Mouse (Mus musculus) skeletal muscle tissue, postnatal 0 days (tissue): ENCODE data around the gene Gabrd. TPM values are rescaled to one million over a fixed set of nuclear protein-coding genes. Genes with fewer than 3 reads are reported as not detected.

ENCODE experiments used
- polyA plus RNA-seq: library from polyadenylated mRNA; unstranded; fragments of >200 nt; fragmentation: Nextera tagmentation; extraction: Ambion mirVana; gene quantifications from 2 replicates; pipeline ENCODE4 v1.2.1, GENCODE M21; 2015

The Gabrd gene
- 0.47 and 1.0 TPM in 2 replicates for polyA plus RNA-seq

DNA sequence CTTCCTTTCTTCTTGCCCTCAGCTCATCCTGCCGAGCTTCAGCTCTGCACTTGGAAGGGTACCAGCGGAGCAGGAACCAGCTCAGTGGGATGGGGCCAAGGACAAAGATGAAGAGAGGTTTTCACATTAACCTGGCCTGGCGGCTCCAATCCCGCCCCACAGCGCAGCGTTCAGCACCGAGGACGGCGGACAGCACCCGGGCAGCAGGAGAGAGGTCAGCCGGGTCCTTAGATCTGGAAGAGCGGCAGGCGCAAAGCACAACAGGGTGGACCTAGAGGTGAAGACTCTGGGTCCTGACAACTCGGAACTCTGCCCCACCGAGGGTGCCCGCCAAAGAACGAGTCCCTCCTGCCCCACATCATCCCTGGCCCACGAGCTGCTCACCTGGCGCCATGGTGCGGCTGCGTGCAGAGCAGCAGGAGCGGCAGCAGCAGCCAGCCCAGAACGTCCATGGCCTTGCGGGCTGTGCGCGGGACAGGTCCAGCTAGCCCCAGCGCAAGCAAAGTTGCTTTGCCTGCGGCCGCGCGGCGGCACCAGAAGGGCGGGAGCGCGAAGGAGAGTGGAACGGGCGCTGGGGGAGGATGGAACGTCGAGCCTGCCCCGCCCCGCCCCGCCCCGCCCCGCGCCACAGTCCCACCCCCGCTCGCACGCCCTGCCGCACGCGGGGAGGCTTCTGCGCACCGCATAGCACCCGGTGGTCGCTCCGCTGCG lies at the start of gene Gabrd:
Gene Gabrd (minus strand): TSS at position 602 of the 711 bp plus-strand sequence.

DNA sequence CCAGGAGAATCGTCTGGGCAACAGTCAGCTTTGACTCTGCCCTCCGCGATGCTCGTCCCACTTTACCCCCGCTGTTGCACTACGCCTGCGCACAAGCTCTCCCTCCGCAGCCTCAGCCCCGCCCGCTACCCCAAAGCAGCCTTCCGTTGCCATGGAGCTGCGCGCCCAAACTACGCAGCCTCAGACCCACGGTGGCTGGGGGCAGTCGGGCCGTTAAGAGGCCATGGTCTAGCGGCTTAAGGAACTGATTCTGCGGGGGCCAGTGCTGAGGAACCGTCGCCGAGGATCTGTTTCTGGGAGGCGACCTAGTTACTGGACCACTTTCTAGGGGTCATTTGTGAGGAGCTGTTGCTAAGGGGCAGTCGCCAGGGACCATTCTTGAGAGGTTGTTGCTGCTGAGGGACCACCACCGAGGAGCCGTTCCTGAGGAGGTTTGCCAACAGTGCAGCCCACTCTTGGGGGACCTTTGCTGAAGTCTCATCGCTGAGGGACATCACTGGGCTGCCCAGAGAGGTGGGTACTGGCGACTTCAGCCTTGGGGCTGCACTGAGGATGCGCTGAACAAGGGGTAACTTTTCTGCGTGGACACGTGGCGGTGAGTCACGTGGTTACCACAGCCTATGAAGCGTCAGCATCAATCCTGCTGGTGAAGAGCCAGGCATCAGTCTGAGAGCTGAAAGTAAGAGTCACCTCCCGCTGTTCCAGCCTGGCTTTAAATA lies 11.3 kb upstream of the Gabrd start, which contains the start of gene Cfap74:
Gene Cfap74 (plus strand): TSS at position 133 of the 719 bp plus-strand sequence.

DNA sequence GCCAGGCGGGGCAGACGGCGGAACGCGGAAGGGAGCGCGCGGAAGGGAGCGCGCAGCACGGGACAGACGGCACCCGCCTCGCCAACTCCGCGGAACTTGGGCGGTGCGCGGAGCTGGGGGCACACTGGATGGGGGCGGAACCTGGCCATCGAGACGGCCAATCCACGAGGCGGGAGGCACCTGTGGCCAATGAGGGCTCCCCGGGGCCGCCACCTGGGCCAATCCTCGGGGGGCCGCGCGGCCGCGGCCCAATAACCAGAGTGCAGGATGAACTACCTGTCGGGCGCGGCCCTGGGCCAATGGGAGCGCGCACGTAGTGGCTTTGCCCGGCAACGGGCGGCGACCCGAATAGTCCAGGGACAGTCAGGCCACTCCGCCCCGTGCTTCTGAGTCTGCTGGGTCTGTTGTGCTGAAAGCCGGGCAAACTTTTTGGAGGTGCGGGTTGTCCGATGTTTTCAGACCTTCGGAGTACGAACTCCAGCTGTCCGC lies 36.6 kb downstream of the Gabrd start, which contains the start of gene Prkcz:
Gene Prkcz (minus strand): TSS at position 59 of the 489 bp plus-strand sequence.

Other genes with a start within 250 kb of the Gabrd start
- gene Ski, start 175.5 kb downstream of the Gabrd start, polyA plus RNA-seq = 15.6 and 16.5 TPM in 2 replicates
- gene Faap20, start 148.3 kb downstream of the Gabrd start, polyA plus RNA-seq = 68.4 and 75.7 TPM in 2 replicates
- gene Prkcz, start 36.8 kb downstream of the Gabrd start, polyA plus RNA-seq = 3.4 and 4.2 TPM in 2 replicates
- 1.3 and 1.6 TPM in 2 replicates for gene Cfap74, start 11.1 kb upstream of the Gabrd start, polyA plus RNA-seq
- gene Tmem52, start 71.0 kb upstream of the Gabrd start, polyA plus RNA-seq = 73.1 and 82.1 TPM in 2 replicates
- 160 and 178 TPM in 2 replicates for gene Gnb1, start 93.2 kb upstream of the Gabrd start, polyA plus RNA-seq
- gene Nadk, start 164.3 kb upstream of the Gabrd start, polyA plus RNA-seq = 25.7 and 36.4 TPM in 2 replicates
- gene Slc35e2, start 203.3 kb upstream of the Gabrd start, polyA plus RNA-seq = 3.5 and 3.7 TPM in 2 replicates
- gene Cdk11b, start 226.7 kb upstream of the Gabrd start, polyA plus RNA-seq = 39.1 and 44.5 TPM in 2 replicates
- gene Gm10563, start 247.3 kb upstream of the Gabrd start, polyA plus RNA-seq = not detected in 2 replicates